Mouse (Mus musculus): Measurements from ENCODE around the gene Syn3. TPM values are rescaled to one million over a fixed set of nuclear protein-coding genes. Genes with fewer than 3 reads are reported as not detected.

The Syn3 gene
- polyA plus RNA-seq, 1 experiment from 2014 or later = 8.5 TPM

DNA sequence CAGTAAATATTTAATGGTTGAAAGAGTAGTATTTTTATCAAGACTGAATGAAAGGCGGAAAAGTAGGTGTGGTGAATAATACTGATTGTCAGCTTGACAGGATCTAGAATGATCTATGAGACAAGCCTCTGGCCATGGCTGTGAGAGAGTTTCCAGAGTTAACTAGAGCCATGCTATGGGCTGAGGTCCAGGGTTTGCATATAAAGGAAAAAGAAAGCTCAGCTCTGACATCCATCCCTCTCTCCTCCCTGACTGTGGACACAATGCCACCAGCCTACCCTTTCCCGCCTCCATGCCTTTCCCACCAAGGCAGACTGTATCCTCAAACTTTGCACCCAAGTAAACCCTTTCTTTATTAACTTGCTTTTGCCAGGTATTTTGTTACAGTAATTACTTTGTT, 124.6 kb downstream of the Syn3 start:
- no peaks in the 10 kb centered on the region for H3K36me3 ChIP-seq (ENCODE audit: control insufficient read depth, insufficient read depth, low read length)
- DNase-seq (ENCODE audit: low spot score) (no peak), ATAC-seq (no peak)
- no peaks in the 10 kb centered on the region for H3K27me3 ChIP-seq (replicated peaks; ENCODE audit: control insufficient read depth, insufficient read depth, low read length)
- 84% methylated on average over 2 of the region's 2 CpGs for WGBS
- no peaks in the 10 kb centered on the region for H3K9me3 ChIP-seq (replicated peaks; ENCODE audit: control insufficient read depth, low read length)
- H3K4me3 ChIP-seq (ENCODE audit: low read depth, low read length) = no peak overlapping the region
- H3K4me2 ChIP-seq (ENCODE audit: low read length) = no peak overlapping the region
- H3K27ac ChIP-seq (ENCODE audit: low read depth, low read length) = no peak overlapping the region
- H3K4me1 ChIP-seq (ENCODE audit: control insufficient read depth, insufficient read depth, low read length) = no peaks in the 10 kb centered on the region
- no peak overlapping the region for H3K9ac ChIP-seq (ENCODE audit: low read length)

GRCm38 (mm10) chr10:86371561-86371960, 127.1 kb downstream of the Syn3 start:
- Histone ChIP-seq H3K4me3 (ENCODE audit: low read depth, low read length) (no peak overlapping the region), H3K4me1 (ENCODE audit: control insufficient read depth, insufficient read depth, low read length) (no peaks in the 10 kb centered on the region), H3K27me3 (replicated peaks; ENCODE audit: control insufficient read depth, insufficient read depth, low read length) (no peaks in the 10 kb centered on the region), H3K9me3 (replicated peaks; ENCODE audit: control insufficient read depth, low read length) (no peaks in the 10 kb centered on the region), H3K27ac (ENCODE audit: low read depth, low read length) (no peak overlapping the region), H3K4me2 (ENCODE audit: low read length) (no peak overlapping the region), H3K36me3 (ENCODE audit: control insufficient read depth, insufficient read depth, low read length) (no peaks in the 10 kb centered on the region), H3K9ac (ENCODE audit: low read length) (no peak overlapping the region)
- ATAC-seq (no peak), DNase-seq (ENCODE audit: low spot score) (no peak)

DNA sequence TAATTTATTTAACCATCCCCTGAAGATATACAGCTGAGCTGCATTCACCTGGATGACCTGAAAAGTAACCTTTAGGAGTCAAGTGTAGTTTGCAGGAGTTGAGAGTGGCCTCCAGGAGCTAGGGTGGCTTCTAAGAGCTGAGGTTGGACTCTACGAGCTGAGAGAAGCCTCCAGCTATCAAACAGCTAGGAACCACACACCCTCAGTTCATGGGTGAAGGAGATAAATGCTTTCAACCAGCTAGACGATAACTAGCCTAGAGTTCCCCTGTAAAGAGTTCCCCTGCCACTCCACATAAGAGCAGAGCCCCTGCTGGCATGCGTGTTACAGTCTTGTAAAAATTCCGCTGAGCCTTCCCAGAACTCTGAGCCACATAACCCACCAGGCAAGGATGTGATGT, 129.3 kb downstream of the Syn3 start:
- H3K4me2 ChIP-seq (ENCODE audit: low read length) = no peak overlapping the region
- H3K4me1 ChIP-seq (ENCODE audit: control insufficient read depth, insufficient read depth, low read length) = no peaks in the 10 kb centered on the region
- H3K27ac ChIP-seq (ENCODE audit: low read depth, low read length) = no peak overlapping the region
- ATAC-seq (no peak), DNase-seq (ENCODE audit: low spot score) (no peak)
- WGBS = 90% methylated on average over 4 of the region's 4 CpGs
- H3K9me3 ChIP-seq (replicated peaks; ENCODE audit: control insufficient read depth, low read length) = no peaks in the 10 kb centered on the region
- no peak overlapping the region for H3K9ac ChIP-seq (ENCODE audit: low read length)
- no peak overlapping the region for H3K4me3 ChIP-seq (ENCODE audit: low read depth, low read length)
- H3K36me3 ChIP-seq (ENCODE audit: control insufficient read depth, insufficient read depth, low read length) = no peaks in the 10 kb centered on the region
- H3K27me3 ChIP-seq (replicated peaks; ENCODE audit: control insufficient read depth, insufficient read depth, low read length) = no peaks in the 10 kb centered on the region

- Histone ChIP-seq H3K4me1 (ENCODE audit: control insufficient read depth, insufficient read depth, low read length) (no peaks in the 10 kb centered on the region), H3K27me3 (replicated peaks; ENCODE audit: control insufficient read depth, insufficient read depth, low read length) (no peaks in the 10 kb centered on the region), H3K9ac (ENCODE audit: low read length) (no peak overlapping the region), H3K4me2 (ENCODE audit: low read length) (no peak overlapping the region), H3K36me3 (ENCODE audit: control insufficient read depth, insufficient read depth, low read length) (no peaks in the 10 kb centered on the region), H3K4me3 (ENCODE audit: low read depth, low read length) (no peak overlapping the region), H3K9me3 (replicated peaks; ENCODE audit: control insufficient read depth, low read length) (no peaks in the 10 kb centered on the region), H3K27ac (ENCODE audit: low read depth, low read length) (no peak overlapping the region)
- ATAC-seq (no peak), DNase-seq (ENCODE audit: low spot score) (no peak)
- WGBS = 86% methylated on average over 12 of the region's 12 CpGs
Measured at GRCm38 (mm10) chr10:86368811-86369210, 129.9 kb downstream of the Syn3 start.

DNA sequence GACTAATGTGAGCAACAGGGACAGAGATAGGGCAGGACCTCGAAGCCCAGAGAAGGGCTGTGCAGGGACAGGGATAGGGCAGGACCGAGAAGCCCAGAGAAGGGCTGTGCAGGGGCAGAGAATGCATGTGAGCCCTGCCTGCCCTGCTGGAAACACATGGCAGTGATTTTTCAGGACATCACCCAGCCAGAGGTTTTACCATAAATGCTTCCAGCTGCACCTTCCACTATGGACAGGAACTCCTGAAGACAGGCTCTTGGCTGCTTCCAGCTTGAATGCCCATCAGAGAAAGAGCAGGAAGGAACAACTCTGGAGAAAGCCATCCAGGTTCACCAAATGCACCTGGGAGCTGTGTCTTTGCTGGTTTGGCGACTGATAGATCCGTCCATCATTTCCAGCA, 131.3 kb downstream of the Syn3 start:
- Histone ChIP-seq H3K9ac (ENCODE audit: low read length) (no peak overlapping the region), H3K36me3 (ENCODE audit: control insufficient read depth, insufficient read depth, low read length) (no peaks in the 10 kb centered on the region), H3K27me3 (replicated peaks; ENCODE audit: control insufficient read depth, insufficient read depth, low read length) (no peaks in the 10 kb centered on the region), H3K4me3 (ENCODE audit: low read depth, low read length) (no peak overlapping the region), H3K27ac (ENCODE audit: low read depth, low read length) (no peak overlapping the region), H3K9me3 (replicated peaks; ENCODE audit: control insufficient read depth, low read length) (no peaks in the 10 kb centered on the region), H3K4me2 (ENCODE audit: low read length) (no peak overlapping the region), H3K4me1 (ENCODE audit: control insufficient read depth, insufficient read depth, low read length) (no peaks in the 10 kb centered on the region)
- ATAC-seq (no peak), DNase-seq (ENCODE audit: low spot score) (no peak)
- 89% methylated on average over 4 of the region's 4 CpGs for WGBS

- 77% methylated on average over 5 of the region's 5 CpGs for WGBS
- Histone ChIP-seq H3K4me1 (ENCODE audit: control insufficient read depth, insufficient read depth, low read length) (no peaks in the 10 kb centered on the region), H3K27ac (ENCODE audit: low read depth, low read length) (no peak overlapping the region), H3K4me3 (ENCODE audit: low read depth, low read length) (no peak overlapping the region), H3K9ac (ENCODE audit: low read length) (no peak overlapping the region), H3K27me3 (replicated peaks; ENCODE audit: control insufficient read depth, insufficient read depth, low read length) (no peaks in the 10 kb centered on the region), H3K4me2 (ENCODE audit: low read length) (no peak overlapping the region), H3K36me3 (ENCODE audit: control insufficient read depth, insufficient read depth, low read length) (no peaks in the 10 kb centered on the region), H3K9me3 (replicated peaks; ENCODE audit: control insufficient read depth, low read length) (no peaks in the 10 kb centered on the region)
- ATAC-seq (peak; percentile 70; the same call in 1 of the 2 replicates), DNase-seq (ENCODE audit: low spot score) (peak; percentile 31)
Measured at GRCm38 (mm10) chr10:86365632-86366092, 133.0 kb downstream of the Syn3 start.

GRCm38 (mm10) chr10:86363669-86364309, 134.9 kb downstream of the Syn3 start:
- ATAC-seq = no peak
- 83% methylated on average over 8 of the region's 8 CpGs for WGBS

GRCm38 (mm10) chr10:86359699-86360098, 139.0 kb downstream of the Syn3 start:
- Histone ChIP-seq H3K27ac (ENCODE audit: low read depth, low read length) (no peak overlapping the region), H3K36me3 (ENCODE audit: control insufficient read depth, insufficient read depth, low read length) (no peaks in the 10 kb centered on the region)
- 46% methylated on average over 4 of the region's 4 CpGs for WGBS

More at GRCm38 (mm10) chr10:86363669-86364309, 134.9 kb downstream of the Syn3 start:
- DNase-seq (ENCODE audit: low spot score) = no peak
- Histone ChIP-seq H3K27ac (ENCODE audit: low read depth, low read length) (no peak overlapping the region), H3K36me3 (ENCODE audit: control insufficient read depth, insufficient read depth, low read length) (no peaks in the 10 kb centered on the region), H3K4me3 (ENCODE audit: low read depth, low read length) (no peak overlapping the region), H3K4me1 (ENCODE audit: control insufficient read depth, insufficient read depth, low read length) (no peaks in the 10 kb centered on the region), H3K4me2 (ENCODE audit: low read length) (no peak overlapping the region), H3K9me3 (replicated peaks; ENCODE audit: control insufficient read depth, low read length) (no peaks in the 10 kb centered on the region), H3K27me3 (replicated peaks; ENCODE audit: control insufficient read depth, insufficient read depth, low read length) (no peaks in the 10 kb centered on the region), H3K9ac (ENCODE audit: low read length) (no peak overlapping the region)

GRCm38 (mm10) chr10:86359208-86359607, 139.5 kb downstream of the Syn3 start:
- peak; percentile 18 for DNase-seq (ENCODE audit: low spot score)
- Histone ChIP-seq H3K9me3 (replicated peaks; ENCODE audit: control insufficient read depth, low read length) (no peaks in the 10 kb centered on the region), H3K27ac (ENCODE audit: low read depth, low read length) (no peak overlapping the region), H3K36me3 (ENCODE audit: control insufficient read depth, insufficient read depth, low read length) (no peaks in the 10 kb centered on the region), H3K9ac (ENCODE audit: low read length) (no peak overlapping the region), H3K4me1 (ENCODE audit: control insufficient read depth, insufficient read depth, low read length) (no peaks in the 10 kb centered on the region), H3K4me2 (ENCODE audit: low read length) (no peak overlapping the region), H3K4me3 (ENCODE audit: low read depth, low read length) (no peak overlapping the region), H3K27me3 (replicated peaks; ENCODE audit: control insufficient read depth, insufficient read depth, low read length) (no peaks in the 10 kb centered on the region)
- no peak; the same call in 1 of the 2 replicates for ATAC-seq
- WGBS = 61% methylated on average over 2 of the region's 2 CpGs

More at GRCm38 (mm10) chr10:86359699-86360098, 139.0 kb downstream of the Syn3 start:
- Histone ChIP-seq H3K4me2 (ENCODE audit: low read length) (no peak overlapping the region), H3K4me1 (ENCODE audit: control insufficient read depth, insufficient read depth, low read length) (no peaks in the 10 kb centered on the region), H3K27me3 (replicated peaks; ENCODE audit: control insufficient read depth, insufficient read depth, low read length) (no peaks in the 10 kb centered on the region), H3K9ac (ENCODE audit: low read length) (no peak overlapping the region), H3K9me3 (replicated peaks; ENCODE audit: control insufficient read depth, low read length) (no peaks in the 10 kb centered on the region), H3K4me3 (ENCODE audit: low read depth, low read length) (no peak overlapping the region)
- ATAC-seq = peak; percentile 37; the same call in 1 of the 2 replicates
- peak; percentile 55 for DNase-seq (ENCODE audit: low spot score)

All from forebrain, embryonic 14.5 days (tissue).